Mouse (Mus musculus): ENCODE measurements around the gene Hdac9.
A peak's percentile ranks its signal among the peaks of the same experiment; 100 is the strongest.

Hdac9 gene

GRCm38 (mm10) chr12:34806528-34806927 is 110.4 kb downstream of the Hdac9 start:
- no peak for DNase-seq (ENCODE audit: low read depth)

DNA sequence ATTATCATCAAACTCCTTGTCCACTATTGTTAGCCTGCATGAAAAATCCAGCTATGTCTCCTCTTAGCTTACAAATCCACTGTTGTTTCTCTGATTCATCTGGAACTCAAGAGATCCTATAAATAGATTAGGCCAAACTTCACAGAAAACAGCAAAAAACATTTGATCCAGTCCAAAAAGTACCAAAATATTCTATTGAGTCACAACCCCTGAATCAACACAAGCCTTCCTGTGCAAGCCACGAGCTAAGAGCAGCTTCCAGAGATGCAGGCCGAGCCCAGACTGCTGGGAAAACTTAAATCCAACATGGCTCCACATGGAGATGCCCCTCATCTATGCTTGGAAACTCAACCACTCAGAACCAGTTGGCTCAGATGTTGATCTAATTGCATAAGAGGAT is 113.2 kb downstream of the Hdac9 start:
- DNase-seq (ENCODE audit: low read depth): no peak

DNA sequence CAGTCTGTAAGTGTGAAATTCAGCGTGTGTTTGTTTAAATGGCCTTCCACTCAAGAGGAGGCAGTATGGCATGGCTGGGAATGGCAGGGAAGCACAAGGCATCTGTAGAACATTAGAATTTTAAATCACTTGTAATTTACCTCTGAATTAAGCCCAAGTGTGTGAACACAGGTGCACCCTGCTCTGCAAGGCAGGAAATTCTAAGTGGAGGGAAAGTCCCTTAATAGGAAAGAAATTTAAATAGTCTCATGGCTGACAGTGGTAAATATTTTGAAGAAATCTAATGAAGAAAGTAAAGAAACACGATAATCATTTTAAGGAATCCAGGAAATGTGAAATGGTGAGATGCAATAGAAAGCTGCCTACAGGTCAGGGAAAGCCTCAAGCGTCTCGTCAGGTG is 114.6 kb downstream of the Hdac9 start:
- DNase-seq (ENCODE audit: low read depth): no peak

GRCm38 (mm10) chr12:34801752-34802151 is 115.1 kb downstream of the Hdac9 start:
- DNase-seq (ENCODE audit: low read depth): no peak

DNA sequence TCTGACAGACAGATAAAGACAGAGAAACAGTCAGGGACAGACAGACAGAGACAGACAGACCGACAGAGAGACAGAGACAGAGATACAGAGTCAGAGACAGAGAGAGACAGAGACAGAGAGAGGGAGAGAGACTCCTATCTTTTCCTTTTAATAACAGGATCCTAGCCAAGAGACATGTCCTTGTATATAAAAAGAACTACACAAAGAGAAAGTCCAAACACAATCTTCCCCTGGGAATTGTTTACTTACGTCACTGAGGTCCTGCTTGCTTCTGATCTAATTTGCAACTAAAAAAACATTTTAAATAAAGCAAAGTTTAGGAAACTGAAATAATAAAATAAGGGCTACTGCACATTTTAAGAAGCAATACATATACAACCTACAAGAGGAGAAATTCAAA is 119.5 kb downstream of the Hdac9 start:
- no peak for DNase-seq (ENCODE audit: low read depth)

- DNase-seq (ENCODE audit: low read depth): no peak
These were observed 121.4 kb downstream of the Hdac9 start for GRCm38 (mm10) chr12:34795487-34795886.

DNA sequence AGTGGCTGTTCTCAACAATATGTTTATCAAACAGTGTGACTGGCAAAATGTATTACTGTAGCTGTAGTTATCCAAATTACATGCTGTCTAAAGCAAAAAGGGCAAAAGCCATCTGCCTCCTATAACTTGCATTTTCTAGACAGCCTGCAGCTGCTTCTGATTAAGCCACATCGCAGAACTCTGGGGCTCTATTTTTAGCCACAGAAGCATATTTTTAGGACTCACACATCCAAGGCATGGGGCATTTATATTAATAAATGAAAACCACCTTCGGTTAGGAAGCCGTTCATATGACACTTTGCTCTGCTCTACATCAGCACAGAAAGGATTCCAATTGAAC is 124.8 kb downstream of the Hdac9 start:
- DNase-seq (ENCODE audit: low read depth): no peak

- no peak for DNase-seq (ENCODE audit: low read depth)
These were observed 125.4 kb downstream of the Hdac9 start for GRCm38 (mm10) chr12:34791213-34792112.

DNA sequence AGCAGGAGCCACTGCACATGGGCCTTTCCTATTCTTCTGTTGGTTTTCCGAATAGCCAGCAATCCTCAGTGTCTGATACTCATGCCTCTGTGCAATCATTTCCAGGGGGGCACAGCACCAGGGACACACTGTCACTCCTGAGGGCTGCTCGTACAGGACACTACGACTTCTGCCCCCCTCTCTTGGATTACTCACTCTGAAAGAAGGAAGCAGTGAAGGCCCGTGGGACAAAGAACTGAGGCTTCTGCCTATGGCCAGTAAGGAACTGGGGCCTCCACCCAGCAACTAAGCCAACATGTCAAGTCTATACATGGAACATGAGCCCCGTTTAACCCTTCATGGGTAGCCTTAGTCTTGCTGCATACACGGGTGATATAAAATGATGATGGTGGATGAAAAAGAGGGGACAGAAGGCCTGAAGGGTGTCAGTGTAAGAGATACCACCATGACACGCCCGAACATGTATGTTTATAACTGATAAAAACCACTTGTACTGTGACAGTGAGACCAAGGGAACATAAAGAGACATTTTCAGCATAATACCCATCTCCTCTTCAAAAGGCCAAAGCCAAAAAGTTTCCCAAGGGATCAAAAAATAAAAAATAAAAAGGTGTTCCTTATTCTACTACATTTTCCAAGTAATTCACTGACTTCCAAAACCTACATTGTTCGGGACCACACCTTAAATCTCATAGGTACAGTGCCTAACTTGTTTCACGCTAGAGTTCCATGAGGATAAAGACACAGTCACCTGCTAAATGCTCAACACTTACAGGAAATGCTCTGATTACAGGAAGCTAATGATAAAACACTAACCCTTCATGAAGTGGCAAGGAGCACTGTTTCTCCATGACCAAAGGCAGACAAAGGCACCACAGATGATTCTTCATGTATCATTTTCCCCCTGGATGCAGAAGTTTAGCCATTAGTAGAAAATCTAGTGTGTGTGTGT is 127.6 kb downstream of the Hdac9 start:
- DNase-seq (ENCODE audit: low read depth): no peak

DNA sequence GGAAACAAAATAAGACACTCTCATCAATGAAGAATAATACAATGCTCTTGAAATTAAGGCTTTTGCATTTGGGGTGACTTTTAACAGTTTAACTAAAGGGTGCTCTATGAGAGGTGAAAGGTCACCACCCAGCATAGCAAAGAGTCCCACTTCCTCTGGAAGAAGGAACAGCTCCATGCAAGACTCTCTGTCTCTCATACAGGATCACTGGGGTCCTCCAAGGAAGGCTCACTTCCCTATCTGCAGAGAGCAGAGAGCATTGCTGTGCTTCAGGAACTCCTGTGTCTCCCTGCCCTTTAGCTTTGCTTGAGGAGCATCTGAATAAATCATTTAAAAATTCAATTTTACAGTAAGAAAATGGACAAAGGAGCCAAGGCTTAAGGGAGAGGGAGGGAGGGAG is 129.5 kb downstream of the Hdac9 start:
- DNase-seq (ENCODE audit: low read depth): no peak

GRCm38 (mm10) chr12:34783574-34783973 is 133.3 kb downstream of the Hdac9 start:
- no peak for DNase-seq (ENCODE audit: low read depth)

DNA sequence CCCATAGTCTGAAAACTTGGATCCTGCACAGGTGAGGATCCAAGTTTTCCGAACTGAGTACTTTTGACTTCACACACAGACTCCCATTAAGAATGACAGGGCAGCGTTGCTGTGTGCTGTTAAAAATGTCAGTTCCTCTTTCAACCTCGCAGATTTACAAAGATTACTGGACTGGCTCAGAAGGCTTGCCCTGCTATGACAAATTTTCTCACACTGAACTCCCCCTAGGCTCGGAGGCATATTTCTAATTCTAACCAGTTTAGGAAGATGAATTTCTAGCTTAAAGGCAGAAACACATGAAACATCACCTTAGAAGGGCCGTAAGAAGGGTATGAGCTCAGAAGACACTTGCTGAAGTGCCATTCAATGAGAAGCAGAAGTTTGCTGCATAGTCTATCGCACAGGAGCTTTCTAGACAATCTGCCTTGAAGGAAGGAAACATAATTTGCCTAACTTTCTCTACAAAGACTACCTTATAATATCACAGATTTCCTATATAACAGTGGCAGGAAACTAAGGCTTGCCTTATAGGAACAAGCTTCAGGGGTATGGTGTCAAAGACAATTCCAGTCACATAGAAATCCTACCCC is 137.4 kb downstream of the Hdac9 start:
- peak; percentile 6 for DNase-seq (ENCODE audit: low read depth)

- no peak for DNase-seq (ENCODE audit: low read depth)
These were observed 140.7 kb downstream of the Hdac9 start for GRCm38 (mm10) chr12:34776170-34776569.

- no peak for DNase-seq (ENCODE audit: low read depth)
These were observed 142.8 kb downstream of the Hdac9 start for GRCm38 (mm10) chr12:34774071-34774470.

DNA sequence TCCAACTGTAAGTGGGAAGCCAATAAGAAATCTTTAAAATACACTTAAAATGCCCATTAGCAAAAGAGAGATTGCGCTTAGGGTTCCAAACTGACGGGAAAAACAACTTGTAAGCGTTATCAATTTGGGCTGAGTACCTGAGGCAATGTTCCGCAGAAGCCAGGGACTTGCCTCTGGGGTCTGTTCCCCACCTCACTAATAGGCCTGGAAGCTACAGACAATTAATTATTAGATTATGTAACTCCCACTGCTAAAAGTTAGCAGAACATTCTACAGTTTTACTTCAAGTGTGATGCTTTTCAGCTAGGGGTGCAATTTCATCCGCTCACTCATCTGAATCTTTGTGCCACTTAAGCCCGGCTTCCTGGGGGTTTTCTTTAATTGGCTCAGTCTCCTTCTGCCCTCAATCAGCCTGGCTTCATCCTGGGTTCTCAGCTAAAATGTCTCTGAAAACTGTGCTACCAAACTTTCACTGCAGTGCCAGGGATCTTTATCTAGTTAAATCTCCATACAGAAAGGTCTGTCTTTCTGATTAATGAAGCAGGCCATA is 149.6 kb downstream of the Hdac9 start:
- no peak for DNase-seq (ENCODE audit: low read depth)

GRCm38 (mm10) chr12:34747266-34747665 is 169.6 kb downstream of the Hdac9 start:
- DNase-seq (ENCODE audit: low read depth): no peak

DNA sequence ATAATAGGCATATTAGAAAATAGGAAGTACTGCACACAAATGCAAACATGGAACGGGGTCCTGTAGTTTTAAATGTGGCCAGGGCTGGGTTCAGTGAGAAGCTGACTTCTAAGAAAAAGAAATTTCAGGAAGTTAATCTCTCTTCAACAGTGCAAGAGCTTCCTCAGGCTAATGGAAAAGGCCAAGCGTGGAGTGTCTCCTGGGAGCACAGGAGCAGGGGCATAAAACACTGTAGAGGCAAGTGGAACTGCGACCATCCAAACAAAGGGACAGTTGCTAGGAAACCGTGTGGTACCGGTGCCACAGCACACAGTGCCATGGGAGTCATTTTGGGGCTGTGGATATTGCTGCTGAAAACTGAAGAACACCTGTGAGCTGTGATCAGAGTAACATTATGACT is 191.7 kb downstream of the Hdac9 start:
- DNase-seq (ENCODE audit: low read depth): no peak

GRCm38 (mm10) chr12:34724274-34724673 is 192.6 kb downstream of the Hdac9 start:
- no peak for DNase-seq (ENCODE audit: low read depth)

DNA sequence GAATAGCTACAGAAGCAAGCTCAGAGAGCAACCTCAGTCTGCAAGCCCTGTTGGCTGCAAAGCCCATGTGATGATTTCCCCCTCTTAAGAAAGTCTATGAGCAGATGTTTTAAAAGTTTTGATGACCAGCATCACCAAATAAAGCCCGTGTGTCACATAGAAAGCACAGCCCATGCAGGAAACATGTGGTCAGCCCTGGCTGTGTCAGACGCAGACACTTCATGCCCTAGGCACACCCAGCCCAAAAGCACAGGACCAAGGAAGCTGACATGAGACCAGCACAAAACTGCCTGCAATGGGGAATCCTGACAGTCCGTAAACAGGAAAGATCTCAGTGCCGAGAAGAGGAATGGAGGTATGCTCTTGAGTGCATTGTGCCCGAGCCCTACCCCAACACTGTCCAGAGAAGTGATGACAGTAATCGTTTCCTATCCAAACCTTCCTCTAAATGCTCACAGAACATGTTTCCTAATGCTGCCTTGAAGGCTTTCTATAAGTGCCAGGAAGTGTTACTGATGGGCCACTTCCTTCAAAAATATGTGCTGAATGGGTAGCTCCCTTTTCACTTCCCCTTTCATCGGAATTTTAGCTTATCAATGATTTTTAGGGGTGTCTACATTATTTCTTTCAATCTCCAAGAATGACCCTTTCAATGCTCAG is 193.9 kb downstream of the Hdac9 start:
- DNase-seq (ENCODE audit: low read depth): no peak

GRCm38 (mm10) chr12:34720906-34721305 is 196.0 kb downstream of the Hdac9 start:
- no peak for DNase-seq (ENCODE audit: low read depth)

- DNase-seq (ENCODE audit: low read depth): no peak
These were observed 202.5 kb downstream of the Hdac9 start for GRCm38 (mm10) chr12:34714266-34714939.
